Mouse (Mus musculus) limb, embryonic 13.5 days (tissue): ENCODE measurements around the gene Sox5. TPM values are rescaled to one million over a fixed set of nuclear protein-coding genes. Genes with fewer than 3 reads are reported as not detected.

ENCODE experiments used
- ATAC-seq: fragments of 200-750 bp; cut with Nextera tagmentation; 2 replicates; pipeline ENCODE4 v1.8.0; 2017; ENCODE audit warnings: low read depth, moderate number of reproducible peaks, moderate TSS enrichment; ENCODE audit not compliant: low FRiP score
- H3K27ac ChIP-seq: fragments of 300-500 bp; sonication (generic); 2 replicates; pipeline ENCODE4 v1.5.1; 2015; ENCODE audit warnings: inconsistent platforms, mild to moderate bottlenecking, moderate library complexity
- H3K27me3 ChIP-seq: fragments of 300-500 bp; sonication (generic); 2 replicates; pipeline ENCODE4 v1.6.1; 2015; ENCODE audit warnings: mild to moderate bottlenecking, inconsistent platforms
- H3K36me3 ChIP-seq: fragments of 300-500 bp; sonication (generic); 2 replicates; pipeline ENCODE4 v1.6.1; 2015; ENCODE audit warnings: inconsistent platforms, mild to moderate bottlenecking, moderate library complexity
- H3K4me1 ChIP-seq: fragments of 300-500 bp; sonication (generic); 2 replicates; pipeline ENCODE4 v1.6.1; 2015; ENCODE audit warnings: inconsistent platforms
- H3K4me2 ChIP-seq: fragments of 300-500 bp; sonication (generic); replicated peaks from 2 replicates; pipeline ENCODE4 v1.6.1; 2015; ENCODE audit warnings: inconsistent platforms, mild to moderate bottlenecking, moderate library complexity
- H3K4me3 ChIP-seq: fragments of 300-500 bp; sonication (generic); 2 replicates; pipeline ENCODE4 v1.5.1; 2015; ENCODE audit warnings: moderate library complexity, mild to moderate bottlenecking, inconsistent platforms
- H3K9ac ChIP-seq: fragments of 300-500 bp; sonication (generic); 2 replicates; pipeline ENCODE4 v1.6.1; 2015; ENCODE audit warnings: mild to moderate bottlenecking, inconsistent platforms
- H3K9me3 ChIP-seq: fragments of 300-500 bp; sonication (generic); 2 replicates; pipeline ENCODE4 v1.6.1; 2016; ENCODE audit warnings: inconsistent platforms
- WGBS: fragments of 180-500 bp; shearing (Covaris S2); methylation state at CpG from one replicate; pipeline ENCODE4 v1.1.7; 2015; 5-methylcytosine and 5-hydroxymethylcytosine counted together
- polyA plus RNA-seq: library from polyadenylated mRNA; unstranded; fragments of >200 nt; fragmentation: Nextera tagmentation; extraction: Ambion mirVana; gene quantifications from 2 replicates; pipeline ENCODE4 v1.2.1, GENCODE M21; 2015

Sox5 gene
- polyA plus RNA-seq, 1 experiment from 2014 or later: 89.0 TPM

GRCm38 (mm10) chr6:143843933-143844700 lies 937.7 kb downstream of the Sox5 start:
- H3K9ac ChIP-seq: no peak overlapping the region
- H3K4me3 ChIP-seq: no peak overlapping the region
- peaks cover 66% of the 10 kb centered on the region for H3K27me3 ChIP-seq
- WGBS: 83% methylated on average over 10 of the region's 10 CpGs
- no peak for ATAC-seq
- H3K27ac ChIP-seq: no peak overlapping the region
- peaks cover 10% of the 10 kb centered on the region; the same call in 1 of the 2 replicates for H3K4me1 ChIP-seq
- no peaks in the 10 kb centered on the region for H3K9me3 ChIP-seq
- peaks cover 7% of the 10 kb centered on the region for H3K36me3 ChIP-seq
- no peak overlapping the region for H3K4me2 ChIP-seq

DNA sequence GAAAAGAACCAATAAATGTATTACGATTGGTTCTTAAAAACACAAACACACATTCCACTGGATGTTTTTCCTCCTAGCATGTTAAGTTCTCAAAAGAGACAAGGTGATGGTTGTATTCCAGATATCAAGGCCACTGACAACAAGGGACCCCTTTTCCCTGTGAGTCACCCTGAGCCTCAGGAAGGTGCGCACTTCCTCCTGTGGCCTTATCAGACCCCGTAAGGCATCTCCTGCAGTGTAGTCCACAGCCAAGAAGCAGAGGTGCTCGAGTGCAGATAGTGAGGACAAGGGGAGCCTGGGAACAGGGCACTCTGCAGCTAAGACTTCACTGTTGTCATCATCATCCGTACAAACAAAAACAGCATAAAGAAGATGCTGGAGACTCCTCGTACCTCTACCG lies 939.8 kb downstream of the Sox5 start:
- H3K4me3 ChIP-seq: no peak overlapping the region
- peaks cover 7% of the 10 kb centered on the region for H3K36me3 ChIP-seq
- 94% methylated on average over 7 of the region's 7 CpGs for WGBS

DNA sequence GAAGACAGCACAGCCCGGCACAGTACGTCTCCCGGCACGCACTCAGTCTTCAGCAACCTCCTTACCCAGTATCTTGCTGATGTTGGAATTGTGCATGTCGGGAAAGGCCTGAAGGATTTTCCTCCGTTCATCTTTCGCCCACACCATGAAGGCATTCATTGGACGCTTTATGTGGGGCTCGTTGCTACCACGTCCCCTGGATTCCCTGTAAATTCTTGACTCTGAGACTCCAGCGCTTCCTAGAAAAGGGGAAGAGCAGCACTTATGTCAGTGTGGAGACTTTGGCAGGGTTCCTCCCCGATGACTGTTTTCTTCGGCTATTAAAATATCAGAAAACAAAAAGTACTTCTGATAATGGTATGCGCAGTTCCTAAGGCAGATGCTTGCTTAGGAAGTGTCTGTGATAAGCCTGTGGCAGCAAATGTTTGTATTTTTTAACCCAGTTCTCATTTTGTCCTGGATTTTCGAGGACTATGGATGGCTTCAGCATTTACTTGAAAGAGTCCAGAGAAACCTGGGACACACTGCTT lies 940.6 kb downstream of the Sox5 start:
- Histone ChIP-seq H3K36me3 (peaks cover 7% of the 10 kb centered on the region), H3K9me3 (no peaks in the 10 kb centered on the region), H3K4me2 (no peak overlapping the region), H3K27ac (no peak overlapping the region), H3K4me1 (peaks cover 20% of the 10 kb centered on the region; the same call in 1 of the 2 replicates), H3K4me3 (no peak overlapping the region), H3K27me3 (peaks cover 65% of the 10 kb centered on the region), H3K9ac (no peak overlapping the region)
- 88% methylated on average over 15 of the region's 15 CpGs for WGBS
- no peak for ATAC-seq

More for the DNA sequence above, 939.8 kb downstream of the Sox5 start:
- H3K9ac ChIP-seq: no peak overlapping the region
- H3K27ac ChIP-seq: no peak overlapping the region
- H3K4me1 ChIP-seq: peaks cover 20% of the 10 kb centered on the region; the same call in 1 of the 2 replicates
- peaks cover 60% of the 10 kb centered on the region for H3K27me3 ChIP-seq
- no peak overlapping the region for H3K4me2 ChIP-seq
- no peak for ATAC-seq
- no peaks in the 10 kb centered on the region for H3K9me3 ChIP-seq

DNA sequence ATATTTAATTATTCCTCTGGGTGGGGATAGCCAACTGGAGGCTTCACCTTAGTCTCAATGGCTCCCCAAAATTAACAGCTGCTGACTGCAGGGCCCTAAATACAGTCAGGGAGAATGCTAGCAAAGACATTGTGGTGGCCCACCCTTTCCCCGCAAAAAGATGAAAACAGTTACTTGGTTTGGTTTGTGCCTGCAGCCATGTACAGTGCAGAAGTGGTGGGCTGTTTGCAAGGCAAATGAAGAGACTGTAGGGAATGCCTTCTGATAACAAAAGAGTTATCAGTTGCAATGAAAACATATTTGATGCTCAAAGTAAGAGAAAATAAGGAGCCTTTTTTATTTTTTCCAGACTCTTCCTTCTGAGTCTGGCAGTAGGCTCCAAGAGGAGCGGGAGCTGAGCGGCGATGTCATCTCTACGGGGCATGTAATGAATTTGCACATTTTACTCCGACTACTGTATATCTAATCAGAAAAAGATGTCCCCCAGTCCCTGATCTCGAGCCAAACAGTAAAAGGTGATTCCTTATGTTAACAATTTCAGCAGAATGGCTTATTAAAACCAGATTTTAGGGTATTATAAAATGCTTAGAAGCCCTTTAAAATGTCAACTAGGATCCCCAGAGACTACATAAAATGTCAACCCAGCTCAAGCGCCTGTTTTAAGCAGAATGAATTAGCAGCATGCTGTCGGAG lies 943.2 kb downstream of the Sox5 start:
- peaks cover 66% of the 10 kb centered on the region for H3K27me3 ChIP-seq
- no peak overlapping the region for H3K4me3 ChIP-seq
- H3K4me1 ChIP-seq: peaks cover 21% of the 10 kb centered on the region
- no peak overlapping the region for H3K27ac ChIP-seq
- no peaks in the 10 kb centered on the region for H3K9me3 ChIP-seq
- peaks cover 20% of the 10 kb centered on the region for H3K36me3 ChIP-seq
- H3K4me2 ChIP-seq: no peak overlapping the region
- no peak overlapping the region for H3K9ac ChIP-seq
- ATAC-seq: peak; percentile 66; the same call in 1 of the 2 replicates
- WGBS: 19% methylated on average over 9 of the region's 9 CpGs

GRCm38 (mm10) chr6:143835331-143835730 lies 946.4 kb downstream of the Sox5 start:
- Histone ChIP-seq H3K27ac (no peak overlapping the region), H3K36me3 (peaks cover 13% of the 10 kb centered on the region), H3K4me1 (peaks cover 29% of the 10 kb centered on the region), H3K9ac (no peak overlapping the region), H3K4me2 (no peak overlapping the region), H3K4me3 (no peak overlapping the region), H3K9me3 (no peaks in the 10 kb centered on the region), H3K27me3 (peaks cover 45% of the 10 kb centered on the region)
- no peak for ATAC-seq
- 55% methylated on average over 7 of the region's 7 CpGs for WGBS

DNA sequence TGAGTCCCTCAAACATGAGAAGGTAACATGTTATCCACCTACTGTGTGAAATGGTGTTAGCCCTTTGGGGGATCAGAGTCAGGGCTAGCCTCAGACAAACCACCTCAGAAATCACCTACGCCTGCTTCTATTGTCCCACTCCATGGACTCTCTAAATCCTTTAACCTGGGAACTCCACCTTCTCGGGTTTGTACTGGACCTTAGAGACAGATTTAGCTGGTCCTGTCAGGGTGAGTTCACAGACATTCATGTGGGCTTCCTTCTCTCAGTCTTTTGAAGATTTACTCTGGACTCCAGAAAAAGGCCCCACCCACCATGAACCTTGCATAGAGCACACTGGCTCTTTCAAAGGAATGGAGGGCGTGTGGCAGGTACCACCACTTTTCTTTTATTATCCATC lies 947.8 kb downstream of the Sox5 start:
- H3K9me3 ChIP-seq: no peaks in the 10 kb centered on the region
- H3K9ac ChIP-seq: no peak overlapping the region
- WGBS: 96% methylated on average over 3 of the region's 3 CpGs
- no peak overlapping the region for H3K4me2 ChIP-seq
- H3K4me3 ChIP-seq: no peak overlapping the region
- peaks cover 34% of the 10 kb centered on the region for H3K4me1 ChIP-seq
- peaks cover 46% of the 10 kb centered on the region for H3K27me3 ChIP-seq
- ATAC-seq: no peak
- H3K36me3 ChIP-seq: peaks cover 13% of the 10 kb centered on the region
- no peak overlapping the region for H3K27ac ChIP-seq

GRCm38 (mm10) chr6:143833182-143833558 lies 948.6 kb downstream of the Sox5 start:
- Histone ChIP-seq H3K4me1 (peaks cover 25% of the 10 kb centered on the region), H3K4me2 (no peak overlapping the region), H3K9me3 (no peaks in the 10 kb centered on the region), H3K27me3 (peaks cover 46% of the 10 kb centered on the region), H3K36me3 (peaks cover 13% of the 10 kb centered on the region), H3K27ac (no peak overlapping the region), H3K4me3 (no peak overlapping the region), H3K9ac (no peak overlapping the region)
- WGBS: 94% methylated on average over 23 of the region's 23 CpGs
- ATAC-seq: no peak

GRCm38 (mm10) chr6:143832483-143833181 lies 949.1 kb downstream of the Sox5 start:
- no peak for ATAC-seq

GRCm38 (mm10) chr6:143831246-143831645 lies 950.5 kb downstream of the Sox5 start:
- no peak overlapping the region for H3K27ac ChIP-seq
- ATAC-seq: no peak
- no peak overlapping the region for H3K4me3 ChIP-seq
- no peak overlapping the region for H3K4me2 ChIP-seq
- peaks cover 45% of the 10 kb centered on the region for H3K27me3 ChIP-seq
- WGBS: 40% methylated on average over 4 of the region's 4 CpGs
- peaks cover 34% of the 10 kb centered on the region for H3K4me1 ChIP-seq
- H3K9me3 ChIP-seq: no peaks in the 10 kb centered on the region
- H3K36me3 ChIP-seq: peaks cover 13% of the 10 kb centered on the region
- no peak overlapping the region for H3K9ac ChIP-seq

More at GRCm38 (mm10) chr6:143832483-143833181, 949.1 kb downstream of the Sox5 start:
- Histone ChIP-seq H3K4me2 (no peak overlapping the region), H3K9ac (no peak overlapping the region), H3K36me3 (peaks cover 13% of the 10 kb centered on the region), H3K27ac (no peak overlapping the region), H3K4me3 (no peak overlapping the region), H3K27me3 (peaks cover 51% of the 10 kb centered on the region), H3K4me1 (peaks cover 30% of the 10 kb centered on the region), H3K9me3 (no peaks in the 10 kb centered on the region)
- WGBS: 86% methylated on average over 12 of the region's 12 CpGs

DNA sequence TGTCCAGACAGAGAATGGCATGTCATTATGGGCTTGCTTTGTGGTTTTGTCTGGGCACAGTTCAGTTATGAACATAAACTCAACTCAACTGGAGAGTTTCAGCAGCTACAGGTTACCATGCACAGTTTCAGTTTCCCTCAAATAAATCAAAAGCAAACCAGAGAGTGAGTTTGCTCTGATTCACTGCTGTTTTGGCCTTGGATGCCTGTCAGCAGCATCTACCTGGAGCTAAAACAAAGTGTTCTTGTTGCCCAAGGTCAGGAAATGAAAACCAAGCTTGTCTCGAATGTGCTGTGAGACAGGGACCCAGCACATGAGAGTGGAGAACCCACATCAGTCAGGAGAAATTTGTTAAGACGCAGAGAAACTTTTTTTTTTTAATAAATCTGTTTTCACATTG lies 951.6 kb downstream of the Sox5 start:
- peaks cover 13% of the 10 kb centered on the region for H3K36me3 ChIP-seq
- no peaks in the 10 kb centered on the region for H3K9me3 ChIP-seq
- no peak overlapping the region for H3K4me2 ChIP-seq
- H3K27ac ChIP-seq: no peak overlapping the region; the same call in 1 of the 2 replicates
- no peak overlapping the region for H3K9ac ChIP-seq
- H3K4me3 ChIP-seq: no peak overlapping the region
- WGBS: 59% methylated on average over 2 of the region's 2 CpGs
- peaks cover 41% of the 10 kb centered on the region for H3K27me3 ChIP-seq
- H3K4me1 ChIP-seq: peaks cover 25% of the 10 kb centered on the region
- no peak for ATAC-seq

DNA sequence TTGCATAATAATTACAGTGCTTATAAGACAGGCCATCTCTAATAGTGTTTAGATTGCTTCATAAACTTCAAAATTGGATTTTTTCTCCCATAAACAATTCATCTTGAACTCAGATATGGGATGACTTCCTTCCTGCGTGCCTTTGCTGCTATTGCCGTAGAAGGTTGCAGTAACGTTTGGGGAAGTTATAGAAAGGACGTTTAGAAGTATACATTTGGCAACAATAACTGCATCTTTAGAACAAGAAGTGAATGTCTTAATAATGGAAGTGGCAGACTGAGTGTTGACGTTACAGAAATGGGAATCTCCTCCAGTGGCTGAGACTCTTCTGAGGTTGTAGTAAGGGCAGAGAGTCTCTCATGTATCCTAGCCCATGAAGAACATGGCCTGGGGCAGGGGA lies 955.0 kb downstream of the Sox5 start:
- H3K4me2 ChIP-seq: no peak overlapping the region
- H3K4me1 ChIP-seq: peaks cover 23% of the 10 kb centered on the region
- no peaks in the 10 kb centered on the region for H3K36me3 ChIP-seq
- 82% methylated on average over 5 of the region's 5 CpGs for WGBS
- H3K9me3 ChIP-seq: no peaks in the 10 kb centered on the region
- no peak for ATAC-seq
- H3K27me3 ChIP-seq: peaks cover 17% of the 10 kb centered on the region
- no peak overlapping the region for H3K4me3 ChIP-seq
- no peak overlapping the region for H3K9ac ChIP-seq
- peak overlapping the region; percentile 17; the same call in 1 of the 2 replicates for H3K27ac ChIP-seq

- peaks cover 17% of the 10 kb centered on the region for H3K27me3 ChIP-seq
- H3K9ac ChIP-seq: no peak overlapping the region
- H3K4me3 ChIP-seq: no peak overlapping the region
- peaks cover 16% of the 10 kb centered on the region for H3K4me1 ChIP-seq
- no peaks in the 10 kb centered on the region for H3K36me3 ChIP-seq
- no peak overlapping the region for H3K4me2 ChIP-seq
- H3K27ac ChIP-seq: no peak overlapping the region
- no peaks in the 10 kb centered on the region for H3K9me3 ChIP-seq
- no peak for ATAC-seq
- WGBS: 92% methylated on average over 5 of the region's 5 CpGs
Observed at GRCm38 (mm10) chr6:143825966-143826365, 955.8 kb downstream of the Sox5 start.
